Mouse (Mus musculus) mouse trophoblast stem cell (cell line): ENCODE measurements around the gene Nol6.
"Not testable (repeated sequence)": the region's sequence is repeated elsewhere in the genome, so short reads cannot be mapped to it uniquely, and the experiment has no call there.

Experiments
- in situ Hi-C, 2 experiments: fragments of 300-500 bp; cut with MseI, MboI; formaldehyde crosslinking; loops; 2 replicates in 1 of 2; 3 replicates in 1 of 2; pipeline ENCODE4 v1.15.1; 2025

Nol6 gene

DNA sequence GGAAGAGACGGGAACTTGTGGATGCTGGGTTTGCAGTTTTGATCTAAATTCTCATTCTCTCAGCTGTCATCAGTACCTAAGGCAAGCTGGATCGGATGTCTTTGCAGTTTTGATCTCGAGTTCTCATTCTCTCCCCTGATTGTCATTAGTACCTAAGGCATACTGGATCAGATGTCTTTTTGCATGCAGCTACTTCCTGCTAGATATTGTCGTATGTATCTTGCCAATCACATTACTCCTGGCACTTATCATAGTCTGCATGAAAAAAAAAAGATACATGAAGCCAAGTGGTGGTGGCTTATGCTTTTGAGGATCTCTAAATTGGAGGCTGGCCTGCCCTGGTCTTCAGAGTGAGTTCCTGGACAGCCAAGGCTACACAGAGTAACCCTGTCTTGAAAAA lies 39.4 kb downstream of the Nol6 start:
- in situ Hi-C loops: no loop called here

GRCm38 (mm10) chr4:41082803-41083202 lies 41.5 kb downstream of the Nol6 start:
- in situ Hi-C loops: not testable (repeated sequence)

- in situ Hi-C loops: no loop called here
Observed at GRCm38 (mm10) chr4:41081733-41082132, 42.5 kb downstream of the Nol6 start.

- in situ Hi-C loops: no loop called here
Observed at GRCm38 (mm10) chr4:41078726-41079125, 45.5 kb downstream of the Nol6 start.

- in situ Hi-C loops: no loop called here
Observed at GRCm38 (mm10) chr4:41074461-41074860, 49.8 kb downstream of the Nol6 start.

DNA sequence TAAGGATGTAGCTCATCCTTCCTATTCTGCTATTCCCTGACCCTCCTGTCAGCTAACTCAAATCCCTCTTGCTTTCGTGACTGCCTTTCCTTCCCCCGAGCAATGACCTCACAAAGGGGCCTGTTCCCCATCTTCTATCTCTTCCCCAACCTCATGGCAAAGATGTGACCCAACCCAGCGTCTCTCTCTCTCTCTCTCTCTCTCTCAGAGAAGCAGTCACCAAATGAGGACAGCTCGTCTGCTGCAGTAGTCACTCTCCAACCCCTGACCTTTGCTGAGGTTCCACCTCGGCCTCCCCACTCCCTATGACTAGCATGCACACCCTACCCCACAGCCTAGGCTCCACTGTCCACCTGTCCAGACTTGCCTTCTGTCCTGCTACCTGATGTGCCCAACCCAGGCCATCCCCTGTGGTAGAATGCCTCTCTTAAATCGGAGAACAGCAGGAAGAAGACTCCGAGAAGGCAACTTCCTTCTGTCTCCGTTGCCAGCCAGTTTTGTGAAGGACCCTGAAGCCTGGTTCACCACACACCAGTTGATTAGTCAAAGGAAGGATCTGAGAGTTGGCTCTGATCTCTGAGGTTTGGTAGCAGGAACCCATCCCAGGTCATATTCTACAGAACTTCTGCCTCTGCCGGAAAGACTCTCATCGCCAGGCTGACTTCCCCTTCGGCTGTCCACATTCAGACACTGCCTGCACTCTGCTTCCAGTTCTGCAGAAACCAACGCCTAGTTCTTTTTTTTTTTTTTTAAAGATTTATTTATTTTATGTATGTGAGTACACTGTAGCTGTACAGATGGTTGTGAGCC lies 51.0 kb downstream of the Nol6 start:
- in situ Hi-C loops: no loop called here

GRCm38 (mm10) chr4:41071500-41072429 lies 52.5 kb downstream of the Nol6 start:
- in situ Hi-C loops: no loop called here

DNA sequence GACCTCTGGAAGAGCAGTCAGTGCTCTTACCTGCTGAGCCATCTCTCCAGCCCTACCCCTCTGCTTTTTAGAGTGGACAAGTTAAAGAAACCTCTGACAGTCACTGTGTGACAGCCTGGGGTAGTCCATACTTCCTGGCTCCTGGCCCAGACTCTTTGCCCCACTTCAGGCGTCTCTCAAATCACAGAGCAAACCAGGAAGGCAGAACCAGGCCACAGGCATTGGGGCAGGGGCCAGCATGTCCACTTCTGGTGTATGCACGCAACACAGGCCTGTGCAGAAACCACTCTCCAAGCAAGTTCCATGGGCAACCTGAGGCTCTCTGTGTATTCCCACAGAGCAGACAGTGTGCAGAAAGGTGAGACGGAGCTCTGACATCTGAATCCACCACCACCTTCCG lies 59.1 kb downstream of the Nol6 start:
- in situ Hi-C loops: no loop called here
